Mouse (Mus musculus) heart, embryonic 13.5 days (tissue): ENCODE results near the gene Knl1. TPM values are rescaled to one million over a fixed set of nuclear protein-coding genes. Genes with fewer than 3 reads are reported as not detected.

ENCODE experiments used
- ATAC-seq: fragments of 200-750 bp; cut with Nextera tagmentation; 2 replicates; pipeline ENCODE4 v1.8.0; 2017; ENCODE audit warnings: moderate TSS enrichment; ENCODE audit not compliant: insufficient number of reproducible peaks, low FRiP score, low TSS enrichment; ENCODE audit errors: extremely low read depth
- H3K27ac ChIP-seq: fragments of 300-500 bp; sonication (generic); replicated peaks from 2 replicates; pipeline ENCODE4 v1.5.1; 2015; ENCODE audit warnings: moderate library complexity, mild to moderate bottlenecking, inconsistent platforms
- H3K27me3 ChIP-seq: fragments of 300-500 bp; sonication (generic); replicated peaks from 2 replicates; pipeline ENCODE4 v1.6.1; 2015; ENCODE audit warnings: mild to moderate bottlenecking, inconsistent platforms
- H3K36me3 ChIP-seq: fragments of 300-500 bp; sonication (generic); 2 replicates; pipeline ENCODE4 v1.6.1; 2015; ENCODE audit warnings: mild to moderate bottlenecking, inconsistent platforms
- H3K4me1 ChIP-seq: fragments of 300-500 bp; sonication (generic); 2 replicates; pipeline ENCODE4 v1.6.1; 2015; ENCODE audit warnings: inconsistent platforms
- H3K4me2 ChIP-seq: fragments of 300-500 bp; sonication (generic); 2 replicates; pipeline ENCODE4 v1.6.1; 2015; ENCODE audit warnings: inconsistent platforms, mild to moderate bottlenecking, moderate library complexity
- H3K4me3 ChIP-seq: fragments of 300-500 bp; sonication (generic); 2 replicates; pipeline ENCODE4 v1.5.1; 2015; ENCODE audit warnings: moderate library complexity, mild to moderate bottlenecking, inconsistent platforms
- H3K9ac ChIP-seq: fragments of 300-500 bp; sonication (generic); 2 replicates; pipeline ENCODE4 v1.6.1; 2015; ENCODE audit warnings: inconsistent platforms, mild to moderate bottlenecking, moderate library complexity
- H3K9me3 ChIP-seq: fragments of 300-500 bp; sonication (generic); 2 replicates; pipeline ENCODE4 v1.6.1; 2016; ENCODE audit warnings: inconsistent platforms
- WGBS: fragments of 180-500 bp; shearing (Covaris S2); methylation state at CpG from one replicate; pipeline ENCODE4 v1.1.7; 2015; ENCODE audit warnings: mixed read lengths; 5-methylcytosine and 5-hydroxymethylcytosine counted together
- polyA plus RNA-seq: library from polyadenylated mRNA; unstranded; fragments of >200 nt; fragmentation: Nextera tagmentation; extraction: Ambion mirVana; gene quantifications from 2 replicates; pipeline ENCODE4 v1.2.1, GENCODE M21; 2015

The Knl1 gene
- polyA plus RNA-seq, 1 experiment from 2014 or later, result 31.4 TPM

DNA sequence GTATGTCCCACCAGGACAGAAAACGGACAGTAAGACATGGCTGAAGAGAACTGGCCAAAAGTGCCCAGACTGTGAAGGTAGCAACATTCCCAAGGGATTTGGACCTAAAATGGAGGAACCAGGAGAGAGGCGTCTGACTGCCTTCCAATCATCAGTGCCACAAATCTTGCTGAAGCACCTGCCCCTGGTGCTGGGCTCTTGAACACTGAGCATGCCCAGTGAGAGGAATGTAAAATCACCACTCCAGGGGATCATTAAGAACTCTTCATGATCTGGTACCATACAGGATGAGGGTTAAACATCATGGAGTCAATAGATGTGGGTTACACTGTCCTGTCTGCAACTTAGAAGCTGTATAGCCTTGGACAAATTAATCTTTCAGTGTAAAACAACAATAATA lies 1.8 kb upstream of the Knl1 start:
- Histone ChIP-seq H3K36me3 (peaks cover 14% of the 10 kb centered on the region), H3K27ac (no peak overlapping the region), H3K4me2 (no peak overlapping the region), H3K27me3 (no peaks in the 10 kb centered on the region), H3K4me3 (no peak overlapping the region), H3K4me1 (peaks cover 16% of the 10 kb centered on the region), H3K9me3 (no peaks in the 10 kb centered on the region), H3K9ac (no peak overlapping the region)
- 72% methylated on average over 2 of the region's 2 CpGs for WGBS
- ATAC-seq, result no peak

- peak overlapping the region; percentile 73 for H3K4me2 ChIP-seq
- 26% methylated on average over 4 of the region's 4 CpGs for WGBS
- H3K36me3 ChIP-seq, result no peaks in the 10 kb centered on the region
- no peaks in the 10 kb centered on the region for H3K27me3 ChIP-seq
- H3K4me1 ChIP-seq, result peaks cover 20% of the 10 kb centered on the region
- H3K9me3 ChIP-seq, result no peaks in the 10 kb centered on the region
- H3K4me3 ChIP-seq, result peak overlapping the region; percentile 90
- H3K9ac ChIP-seq, result peak overlapping the region; percentile 88
- ATAC-seq, result no peak
- peak overlapping the region; percentile 87 for H3K27ac ChIP-seq
Measured at GRCm38 (mm10) chr2:119047849-119048248, 930 bp downstream of the Knl1 start.

GRCm38 (mm10) chr2:119050132-119050650 lies 3.3 kb downstream of the Knl1 start:
- 87% methylated on average over 4 of the region's 4 CpGs for WGBS
- H3K36me3 ChIP-seq, result no peaks in the 10 kb centered on the region
- H3K4me1 ChIP-seq, result peaks cover 20% of the 10 kb centered on the region
- no peaks in the 10 kb centered on the region for H3K9me3 ChIP-seq
- no peak for ATAC-seq
- no peak overlapping the region for H3K4me2 ChIP-seq
- no peaks in the 10 kb centered on the region for H3K27me3 ChIP-seq
- no peak overlapping the region for H3K27ac ChIP-seq
- no peak overlapping the region for H3K4me3 ChIP-seq
- H3K9ac ChIP-seq, result no peak overlapping the region

DNA sequence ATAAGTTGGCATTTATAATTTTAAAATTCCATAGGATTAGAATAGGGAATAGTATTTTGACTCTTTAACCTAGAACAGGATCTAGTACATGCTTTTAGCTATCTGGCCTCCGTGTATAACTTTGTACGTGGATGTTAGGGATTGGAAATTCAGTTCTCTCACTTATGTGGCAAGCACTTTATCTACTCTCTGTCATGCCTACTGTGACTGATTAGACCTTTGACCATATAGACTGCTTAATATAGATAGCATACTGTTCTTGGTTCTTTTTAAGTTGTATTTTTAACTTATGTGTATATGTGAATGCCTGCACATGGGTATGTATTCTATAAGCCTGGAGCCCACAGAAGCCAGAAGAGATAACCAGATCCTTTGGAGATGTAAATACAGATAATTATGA lies 13.2 kb downstream of the Knl1 start:
- no peak overlapping the region for H3K4me3 ChIP-seq
- no peaks in the 10 kb centered on the region for H3K9me3 ChIP-seq
- H3K4me1 ChIP-seq, result no peaks in the 10 kb centered on the region
- no peaks in the 10 kb centered on the region for H3K27me3 ChIP-seq
- WGBS, result 95% methylated on average over 2 of the region's 2 CpGs
- no peak for ATAC-seq
- no peak overlapping the region for H3K4me2 ChIP-seq
- no peak overlapping the region for H3K9ac ChIP-seq
- H3K27ac ChIP-seq, result no peak overlapping the region
- peaks cover 50% of the 10 kb centered on the region for H3K36me3 ChIP-seq

- peaks cover 72% of the 10 kb centered on the region for H3K36me3 ChIP-seq
- 86% methylated on average over 4 of the region's 4 CpGs for WGBS
Measured at GRCm38 (mm10) chr2:119072397-119072796, 25.5 kb downstream of the Knl1 start.

DNA sequence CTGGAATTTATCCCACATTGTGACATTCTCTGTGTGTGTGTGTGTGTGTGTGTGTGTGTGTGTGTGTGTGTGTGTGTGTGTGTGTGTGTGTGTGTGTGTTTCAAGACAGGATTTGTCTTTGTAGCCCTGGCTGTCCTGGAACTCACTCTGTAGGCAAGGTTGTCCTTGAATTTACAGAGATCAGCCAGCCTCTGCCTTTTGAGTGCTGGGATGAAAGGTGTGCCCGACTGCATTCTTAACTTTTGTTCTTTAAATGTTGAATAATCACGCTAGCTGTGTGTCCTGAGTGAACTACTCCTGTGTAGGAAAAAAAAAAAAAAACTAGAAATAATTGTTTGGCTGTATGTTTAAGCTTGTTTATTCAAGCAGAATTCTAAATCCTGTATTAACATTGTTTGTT lies 39.2 kb downstream of the Knl1 start:
- no peaks in the 10 kb centered on the region for H3K4me1 ChIP-seq
- H3K36me3 ChIP-seq, result peaks cover 68% of the 10 kb centered on the region
- H3K27ac ChIP-seq, result no peak overlapping the region
- no peak overlapping the region for H3K4me2 ChIP-seq
- H3K9me3 ChIP-seq, result no peaks in the 10 kb centered on the region
- ATAC-seq, result no peak
- H3K9ac ChIP-seq, result no peak overlapping the region
- 92% methylated on average over 2 of the region's 2 CpGs for WGBS
- no peak overlapping the region for H3K4me3 ChIP-seq
- H3K27me3 ChIP-seq, result no peaks in the 10 kb centered on the region

More at GRCm38 (mm10) chr2:119072397-119072796, 25.5 kb downstream of the Knl1 start:
- no peak for ATAC-seq
- no peaks in the 10 kb centered on the region for H3K27me3 ChIP-seq
- H3K9me3 ChIP-seq, result no peaks in the 10 kb centered on the region
- H3K4me3 ChIP-seq, result no peak overlapping the region
- H3K4me1 ChIP-seq, result no peaks in the 10 kb centered on the region
- no peak overlapping the region for H3K4me2 ChIP-seq
- H3K9ac ChIP-seq, result no peak overlapping the region
- H3K27ac ChIP-seq, result no peak overlapping the region

GRCm38 (mm10) chr2:119101552-119101951 lies 54.6 kb downstream of the Knl1 start:
- H3K27me3 ChIP-seq, result no peaks in the 10 kb centered on the region
- H3K4me2 ChIP-seq, result no peak overlapping the region
- H3K36me3 ChIP-seq, result peaks cover 68% of the 10 kb centered on the region
- no peaks in the 10 kb centered on the region for H3K9me3 ChIP-seq
- no peak overlapping the region for H3K9ac ChIP-seq
- no peak overlapping the region for H3K4me3 ChIP-seq
- ATAC-seq, result no peak
- H3K27ac ChIP-seq, result no peak overlapping the region
- H3K4me1 ChIP-seq, result no peaks in the 10 kb centered on the region

DNA sequence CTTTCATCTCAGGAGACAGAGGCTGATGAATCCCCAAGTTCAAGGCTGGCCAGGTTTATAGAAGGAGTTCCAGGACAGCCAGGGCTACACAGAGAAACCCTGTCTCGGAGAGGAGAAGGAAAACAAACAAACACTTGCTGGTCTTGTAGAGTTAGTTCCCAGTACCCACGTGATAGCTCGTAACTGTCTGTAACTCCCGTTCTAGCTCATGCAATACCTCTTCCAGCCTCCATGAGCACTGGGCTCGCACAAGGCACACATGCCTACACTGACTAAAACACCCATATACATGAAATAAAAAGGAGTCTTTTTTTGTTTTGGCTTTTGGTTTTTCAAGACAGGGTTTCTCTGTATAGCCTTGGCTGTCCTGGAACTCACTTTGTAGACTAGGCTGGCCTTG lies 59.7 kb downstream of the Knl1 start:
- WGBS, result 77% methylated on average over 5 of the region's 5 CpGs
- no peak overlapping the region for H3K9ac ChIP-seq
- no peak overlapping the region for H3K4me3 ChIP-seq
- peaks cover 58% of the 10 kb centered on the region for H3K36me3 ChIP-seq
- no peak overlapping the region for H3K4me2 ChIP-seq
- no peak overlapping the region for H3K27ac ChIP-seq
- H3K27me3 ChIP-seq, result no peaks in the 10 kb centered on the region
- no peaks in the 10 kb centered on the region for H3K9me3 ChIP-seq
- ATAC-seq, result no peak
- H3K4me1 ChIP-seq, result 0 out of 2 replicates have a peak, but pooled peaks cover under 1% of the 10 kb centered on the region

DNA sequence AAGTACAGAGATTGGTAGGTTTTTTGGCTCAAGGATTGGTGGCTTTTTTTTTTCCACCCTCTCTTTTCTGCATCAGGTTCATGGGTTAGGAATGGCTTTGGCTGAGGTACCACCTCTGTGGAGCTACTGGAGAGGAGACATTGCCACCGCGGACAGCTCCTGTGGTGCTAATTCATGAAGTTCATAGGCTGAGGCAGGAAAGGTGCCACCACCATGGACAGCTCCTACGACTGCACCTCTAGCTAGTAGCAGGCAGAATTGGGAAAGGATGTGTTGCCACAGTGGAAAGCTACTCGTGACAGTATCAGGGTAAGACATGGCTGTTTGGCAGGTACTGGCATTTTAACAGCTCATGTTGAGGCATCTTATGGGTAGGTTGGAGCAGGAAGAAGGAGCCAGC lies 61.6 kb downstream of the Knl1 start:
- no peak overlapping the region for H3K9ac ChIP-seq
- H3K36me3 ChIP-seq, result peaks cover 38% of the 10 kb centered on the region
- no peak overlapping the region for H3K4me2 ChIP-seq
- no peaks in the 10 kb centered on the region for H3K27me3 ChIP-seq
- H3K4me3 ChIP-seq, result no peak overlapping the region
- ATAC-seq, result no peak
- WGBS, result 38% methylated on average over 4 of the region's 4 CpGs
- no peaks in the 10 kb centered on the region for H3K9me3 ChIP-seq
- H3K27ac ChIP-seq, result no peak overlapping the region
- peaks cover 9% of the 10 kb centered on the region for H3K4me1 ChIP-seq

- no peak for ATAC-seq
- H3K36me3 ChIP-seq, result peaks cover 30% of the 10 kb centered on the region
- no peak overlapping the region for H3K4me3 ChIP-seq
- H3K4me1 ChIP-seq, result peaks cover 17% of the 10 kb centered on the region
- no peak overlapping the region for H3K27ac ChIP-seq
- 89% methylated on average over 3 of the region's 3 CpGs for WGBS
- no peaks in the 10 kb centered on the region for H3K9me3 ChIP-seq
- no peak overlapping the region for H3K9ac ChIP-seq
- no peak overlapping the region for H3K4me2 ChIP-seq
- no peaks in the 10 kb centered on the region for H3K27me3 ChIP-seq
Measured at GRCm38 (mm10) chr2:119111060-119111459, 64.1 kb downstream of the Knl1 start.

DNA sequence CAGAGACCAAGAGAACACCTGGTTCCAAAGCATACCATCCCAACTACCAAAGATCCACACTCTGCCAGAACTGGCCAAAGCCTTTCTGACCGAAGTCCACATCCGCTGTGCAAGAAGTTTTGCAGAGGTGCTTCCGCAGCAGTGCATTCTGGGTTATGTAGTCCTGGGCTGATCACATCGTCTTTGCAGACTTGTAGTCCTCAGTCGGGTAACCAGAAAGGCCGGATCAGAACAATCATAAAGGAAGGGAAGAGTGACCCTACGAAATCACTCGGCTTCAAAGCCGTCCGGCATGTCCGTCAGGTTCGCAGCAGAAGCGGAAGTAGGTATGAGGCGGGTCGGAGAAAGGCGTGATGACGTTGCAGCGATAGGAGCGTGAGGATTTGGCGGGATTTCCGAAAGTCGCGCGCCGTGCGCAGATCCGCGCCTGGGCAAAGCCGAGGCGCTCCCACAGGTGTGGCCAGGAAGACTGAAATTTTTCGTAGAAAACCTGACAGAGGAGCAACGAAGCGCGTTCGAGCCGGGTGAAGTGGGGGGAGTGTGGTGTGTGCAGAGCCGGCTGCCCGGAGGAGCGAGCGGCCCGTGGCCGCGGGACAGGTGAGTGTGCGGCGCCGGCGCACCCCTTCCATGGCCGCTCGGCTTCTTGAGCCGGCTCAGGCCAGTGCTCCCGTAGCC lies 65.7 kb downstream of the Knl1 start, which contains the start of gene Rad51:
Gene Rad51 (plus strand): TSS at position 356 of the 675 bp plus-strand sequence.
- peak; percentile 78 for ATAC-seq

More for the DNA sequence above, 65.7 kb downstream of the Knl1 start, which contains the start of gene Rad51:
- Histone ChIP-seq H3K36me3 (peaks cover 30% of the 10 kb centered on the region), H3K9ac (peak within 1 kb of the TSS; percentile 86), H3K27me3 (no peaks in the 10 kb centered on the region), H3K27ac (peak within 1 kb of the TSS; percentile 93), H3K9me3 (no peaks in the 10 kb centered on the region), H3K4me1 (peaks cover 17% of the 10 kb centered on the region), H3K4me2 (peak within 1 kb of the TSS; percentile 98), H3K4me3 (peak within 1 kb of the TSS; percentile 83)
- WGBS, result under 1% methylated on average over 51 of the region's 51 CpGs
